Mouse (Mus musculus) retina, adult 2 months (tissue): Measurements from ENCODE around the gene Ncoa3.

Experiments
- DNase-seq: peaks from one replicate; pipeline ENCODE4 v3.0.0-alpha.2; 2012; ENCODE audit warnings: low read depth, low spot score

The Ncoa3 gene

GRCm38 (mm10) chr2:165970767-165971166, 21.7 kb upstream of the Ncoa3 start:
- DNase-seq: no peak

- no peak for DNase-seq
These were observed 18.1 kb upstream of the Ncoa3 start for GRCm38 (mm10) chr2:165974383-165974782.

GRCm38 (mm10) chr2:165976186-165976585, 16.2 kb upstream of the Ncoa3 start:
- DNase-seq: no peak

GRCm38 (mm10) chr2:165976874-165977273, 15.6 kb upstream of the Ncoa3 start:
- DNase-seq: no peak

- no peak for DNase-seq
These were observed 14.3 kb upstream of the Ncoa3 start for GRCm38 (mm10) chr2:165978119-165978518.

GRCm38 (mm10) chr2:165981248-165981977, 11.0 kb upstream of the Ncoa3 start:
- no peak for DNase-seq

GRCm38 (mm10) chr2:165982512-165983389, 9.7 kb upstream of the Ncoa3 start:
- no peak for DNase-seq

GRCm38 (mm10) chr2:165984318-165984717, 8.1 kb upstream of the Ncoa3 start:
- DNase-seq: no peak

- DNase-seq: no peak
These were observed 7.5 kb upstream of the Ncoa3 start for GRCm38 (mm10) chr2:165984891-165985290.

- DNase-seq: no peak
These were observed 6.9 kb upstream of the Ncoa3 start for GRCm38 (mm10) chr2:165985581-165985980.

GRCm38 (mm10) chr2:165986921-165987453, 5.4 kb upstream of the Ncoa3 start:
- DNase-seq: peak; percentile 16

- DNase-seq: no peak
These were observed 901 bp downstream of the Ncoa3 start for GRCm38 (mm10) chr2:165993173-165993900.

- no peak for DNase-seq
These were observed 1.9 kb downstream of the Ncoa3 start for GRCm38 (mm10) chr2:165994341-165994740.

GRCm38 (mm10) chr2:165995711-165996110, 3.3 kb downstream of the Ncoa3 start:
- no peak for DNase-seq

- DNase-seq: no peak
These were observed 3.7 kb downstream of the Ncoa3 start for GRCm38 (mm10) chr2:165996130-165996529.

- no peak for DNase-seq
These were observed 5.0 kb downstream of the Ncoa3 start for GRCm38 (mm10) chr2:165997256-165997967.

GRCm38 (mm10) chr2:165998969-165999368, 6.5 kb downstream of the Ncoa3 start:
- DNase-seq: no peak

GRCm38 (mm10) chr2:165999790-166000189, 7.4 kb downstream of the Ncoa3 start:
- DNase-seq: no peak

- no peak for DNase-seq
These were observed 7.8 kb downstream of the Ncoa3 start for GRCm38 (mm10) chr2:166000242-166000641.

- DNase-seq: no peak
These were observed 8.3 kb downstream of the Ncoa3 start for GRCm38 (mm10) chr2:166000769-166001168.

GRCm38 (mm10) chr2:166001362-166001761, 8.9 kb downstream of the Ncoa3 start:
- DNase-seq: no peak
